20 mouse cellular contexts compared by ENCODE assay signal in the genomic region with DNA sequence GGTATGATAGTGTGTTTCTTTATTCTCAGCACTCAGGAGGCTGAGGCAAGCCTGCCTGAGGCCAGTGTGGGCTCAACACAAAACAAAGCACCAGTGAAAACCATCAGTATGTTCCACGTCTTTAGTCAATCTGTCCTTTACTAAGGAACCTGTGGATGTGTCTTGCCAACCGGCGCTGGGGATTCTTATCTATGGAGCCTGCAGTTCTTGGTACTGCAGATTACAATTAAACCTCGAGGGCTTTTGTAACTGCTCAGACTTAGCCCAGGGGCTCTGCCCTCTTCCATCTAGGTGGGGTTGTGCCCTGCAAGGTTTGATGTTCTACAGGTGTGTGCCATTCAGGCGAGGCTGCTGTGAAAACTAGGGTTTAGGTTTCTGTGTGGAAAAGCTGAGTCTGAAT.
DNase-seq lines count a peak whose midpoint lies in the region; ATAC-seq and TF ChIP-seq lines count a peak whose summit lies in the region.
"Had no signal": no experiment of that assay in that cellular context is flagged by ENCODE, and none has a peak within 500 bp of the region (broad histone marks: within the 10 kb centered on the region; RNA-seq: fewer than 3 reads in every experiment).

No protein-coding gene starts in this region.

- H3K9me3 ChIP-seq in liver, embryonic 11.5 days (ENCODE audit: control insufficient read depth, low read length), result no peaks in the 10 kb centered on the region
- H3K9me3 ChIP-seq in liver, embryonic 12.5 days (replicated peaks), result no peaks in the 10 kb centered on the region
- no peaks in the 10 kb centered on the region for H3K9me3 ChIP-seq in MEL (replicated peaks; ENCODE audit: insufficient read depth, low read length)
- no peaks in the 10 kb centered on the region for H3K9me3 ChIP-seq in intestine, embryonic 16.5 days (ENCODE audit: control insufficient read depth, low read length)
- H3K9me3 ChIP-seq: G1E had no signal

- H3K4me3 ChIP-seq in liver, embryonic 11.5 days (ENCODE audit: low read depth, low read length), result no peak overlapping the region
- no peak overlapping the region for H3K4me3 ChIP-seq in liver, embryonic 12.5 days
- no peak overlapping the region for H3K4me3 ChIP-seq in MEL (ENCODE audit: control insufficient read depth in 1 of 2, insufficient read depth in 1 of 2, low read depth in 2 of 2, low read length in 2 of 2)
- H3K4me3 ChIP-seq in intestine, embryonic 16.5 days (ENCODE audit: low read length), result no peak overlapping the region

- peaks cover 7% of the 10 kb centered on the region for H3K4me1 ChIP-seq in liver, embryonic 11.5 days (replicated peaks; ENCODE audit: control insufficient read depth, insufficient read depth, low read length)
- peaks cover 17% of the 10 kb centered on the region for H3K4me1 ChIP-seq in liver, embryonic 12.5 days
- H3K4me1 ChIP-seq in MEL (ENCODE audit: control insufficient read depth in 1 of 2, insufficient read depth in 2 of 2, low read length in 2 of 2), result peaks cover 21 to 35% of the 10 kb centered on the region in 2 experiments
- H3K4me1 ChIP-seq in intestine, embryonic 16.5 days (ENCODE audit: control insufficient read depth, insufficient read depth, low read length), result no peaks in the 10 kb centered on the region

- H3K9ac ChIP-seq in liver, embryonic 11.5 days (ENCODE audit: low read depth, low read length), result no peak overlapping the region
- H3K9ac ChIP-seq in liver, embryonic 12.5 days, result no peak overlapping the region
- no peak overlapping the region for H3K9ac ChIP-seq in MEL (ENCODE audit: control insufficient read depth, low read depth, low read length, poor library complexity, severe bottlenecking)
- H3K9ac ChIP-seq in intestine, embryonic 16.5 days (ENCODE audit: low read depth, low read length), result no peak overlapping the region

- TF ChIP-seq RAD21 in MEL (IDR thresholded peaks at IDR 0.05; ENCODE audit: low read depth, low read length), result no peak

- peak in 1 of 2 experiments; percentile 52; a peak in 2 of 4 replicates for TF ChIP-seq EP300 in MEL (IDR thresholded peaks at IDR 0.05; ENCODE audit: low read depth in 1 of 2, low read length in 2 of 2)

- no peaks in the 10 kb centered on the region for H3K79me2 ChIP-seq in MEL (ENCODE audit: control insufficient read depth, insufficient read depth, low read length, poor library complexity)

- 51% methylated on average over 5 of the region's 5 CpGs for WGBS in liver, embryonic 11.5 days
- WGBS in liver, embryonic 12.5 days (ENCODE audit: insufficient replicate concordance), result 18% methylated on average over 5 of the region's 5 CpGs
- 84% methylated on average over 5 of the region's 5 CpGs for WGBS in intestine, embryonic 16.5 days

- H3K27ac ChIP-seq in liver, embryonic 11.5 days (ENCODE audit: low read depth, low read length), result no peak overlapping the region
- H3K27ac ChIP-seq in liver, embryonic 12.5 days, result no peak overlapping the region
- no peak overlapping the region for H3K27ac ChIP-seq in MEL (ENCODE audit: control insufficient read depth, low read depth, low read length)
- no peak overlapping the region for H3K27ac ChIP-seq in intestine, embryonic 16.5 days (ENCODE audit: low read length)

- no peaks in the 10 kb centered on the region for H3K36me3 ChIP-seq in liver, embryonic 11.5 days (ENCODE audit: control insufficient read depth, insufficient read depth, low read length)
- H3K36me3 ChIP-seq in liver, embryonic 12.5 days, result no peaks in the 10 kb centered on the region
- H3K36me3 ChIP-seq in MEL (ENCODE audit: control insufficient read depth in 1 of 2, insufficient read depth in 2 of 2, low read length in 2 of 2), result peaks cover 0 to 22% of the 10 kb centered on the region in 2 experiments; a peak in 2 of 4 replicates
- no peaks in the 10 kb centered on the region for H3K36me3 ChIP-seq in intestine, embryonic 16.5 days (ENCODE audit: control insufficient read depth, insufficient read depth, low read length)
- H3K36me3 ChIP-seq: G1E had no signal

- DNase-seq in liver, embryonic 11.5 days (ENCODE audit: low spot score), result no peak
- peak; percentile 28 for DNase-seq in MEL (ENCODE audit: low read depth, low spot score)
- DNase-seq: adrenal gland, adult 2 months; adrenal gland, adult 8-10 months; adrenal gland, postnatal 10 days; adrenal gland, postnatal 14 days; adrenal gland, postnatal 25 days; adrenal gland, postnatal 36 days; B cell, adult 2 months; cerebellum, adult 11 months; cerebellum, adult 11-12 months; cerebellum, adult 18-20 months; cerebellum, adult 2 months had no signal

- 0 out of 2 replicates have a peak, but pooled peaks have one; percentile 40 for ATAC-seq in liver, embryonic 11.5 days (replicated peaks; ENCODE audit: low FRiP score)
- no peak for ATAC-seq in liver, embryonic 12.5 days
- no peak for ATAC-seq in intestine, embryonic 16.5 days
- ATAC-seq: activated CD4-positive, CD25-positive, alpha-beta regulatory T cell, adult 4 months; CD4-positive, CD25-positive, alpha-beta regulatory T cell, adult 4 months; Patski had no signal

- no peaks in the 10 kb centered on the region for H3K27me3 ChIP-seq in liver, embryonic 11.5 days (replicated peaks; ENCODE audit: control insufficient read depth, insufficient read depth, low read length)
- H3K27me3 ChIP-seq in liver, embryonic 12.5 days (replicated peaks), result no peaks in the 10 kb centered on the region
- H3K27me3 ChIP-seq in MEL (ENCODE audit: control insufficient read depth in 1 of 2, insufficient read depth in 2 of 2, low read length in 2 of 2), result no peaks in the 10 kb centered on the region
- H3K27me3 ChIP-seq in intestine, embryonic 16.5 days (replicated peaks; ENCODE audit: control insufficient read depth, insufficient read depth, low read length), result no peaks in the 10 kb centered on the region
- H3K27me3 ChIP-seq: CH12.LX had no signal

- no peak for TF ChIP-seq POLR2A in MEL (IDR thresholded peaks at IDR 0.05; ENCODE audit: control insufficient read depth in 1 of 2, insufficient read depth in 1 of 2, low read depth in 1 of 2, low read length in 2 of 2, poor library complexity in 1 of 2)

- no peak overlapping the region for H3K4me2 ChIP-seq in liver, embryonic 11.5 days
- no peak overlapping the region for H3K4me2 ChIP-seq in liver, embryonic 12.5 days
- H3K4me2 ChIP-seq in intestine, embryonic 16.5 days (ENCODE audit: low read depth, low read length), result no peak overlapping the region

- no peak for TF ChIP-seq CTCF in MEL (IDR thresholded peaks at IDR 0.05 in 2 of 3, conservative IDR thresholded peaks at IDR 0.05 in 1 of 3; ENCODE audit: control insufficient read depth in 1 of 3, insufficient read depth in 1 of 3, low read depth in 2 of 3, low read length in 3 of 3, poor library complexity in 1 of 3, severe bottlenecking in 1 of 3)

TF ChIP-seq in MEL, 35 proteins besides CTCF, POLR2A, EP300 and RAD21:
- peak; percentile 57 for TF ChIP-seq TCF12 (IDR thresholded peaks at IDR 0.05; ENCODE audit: low read depth, low read length)
- TF ChIP-seq SMC3 (IDR thresholded peaks at IDR 0.05; ENCODE audit: low read depth, low read length), result no peak
- peak; percentile 62 for TF ChIP-seq GATA1 (IDR thresholded peaks at IDR 0.05; ENCODE audit: low read depth, low read length)
